Mouse (Mus musculus) lung, postnatal 36 days (tissue): ENCODE data around the gene Plcb3.

Experiments used
- DNase-seq: peaks from one replicate; pipeline ENCODE4 v3.0.0; 2022; ENCODE audit warnings: mixed read lengths

Gene Plcb3

GRCm38 (mm10) chr19:6969665-6970381, 6.4 kb downstream of the Plcb3 start:
- DNase-seq = peak; percentile 75

GRCm38 (mm10) chr19:6969291-6969664, 7.0 kb downstream of the Plcb3 start:
- DNase-seq = no peak

- peak; percentile 76 for DNase-seq
Observed at GRCm38 (mm10) chr19:6968491-6969271, 7.6 kb downstream of the Plcb3 start.

GRCm38 (mm10) chr19:6956461-6956860, 19.8 kb downstream of the Plcb3 start:
- DNase-seq = no peak

GRCm38 (mm10) chr19:6955424-6955823, 20.8 kb downstream of the Plcb3 start:
- DNase-seq = no peak

GRCm38 (mm10) chr19:6954046-6954445, 22.2 kb downstream of the Plcb3 start:
- DNase-seq = peak; percentile 77

- DNase-seq = peak; percentile 91
Observed at GRCm38 (mm10) chr19:6952712-6953037, 23.6 kb downstream of the Plcb3 start.

- DNase-seq = peak; percentile 84
Observed at GRCm38 (mm10) chr19:6951994-6952711, 24.1 kb downstream of the Plcb3 start.

GRCm38 (mm10) chr19:6951381-6951968, 24.8 kb downstream of the Plcb3 start:
- peak; percentile 98 for DNase-seq

- DNase-seq = peak; percentile 56
Observed at GRCm38 (mm10) chr19:6950613-6951153, 25.6 kb downstream of the Plcb3 start.

- DNase-seq = no peak
Observed at GRCm38 (mm10) chr19:6949951-6950350, 26.3 kb downstream of the Plcb3 start.

- no peak for DNase-seq
Observed at GRCm38 (mm10) chr19:6949532-6949931, 26.7 kb downstream of the Plcb3 start.

GRCm38 (mm10) chr19:6948186-6948585, 28.1 kb downstream of the Plcb3 start:
- DNase-seq = no peak

GRCm38 (mm10) chr19:6947742-6948141, 28.5 kb downstream of the Plcb3 start:
- DNase-seq = no peak

- DNase-seq = no peak
Observed at GRCm38 (mm10) chr19:6943709-6944108, 32.6 kb downstream of the Plcb3 start.

GRCm38 (mm10) chr19:6942764-6943163, 33.5 kb downstream of the Plcb3 start:
- no peak for DNase-seq

GRCm38 (mm10) chr19:6942249-6942691, 34.0 kb downstream of the Plcb3 start, which contains the start of gene Gpr137:
TSS of gene Gpr137 (minus strand) at chr19:6942480.
- DNase-seq = peak; percentile 99

GRCm38 (mm10) chr19:6941372-6942248, 34.7 kb downstream of the Plcb3 start, which contains the start of gene Bad:
TSS of gene Bad (plus strand) at chr19:6941861.
- peak; percentile 95 for DNase-seq

- DNase-seq = no peak
Observed at GRCm38 (mm10) chr19:6940396-6941351, 35.6 kb downstream of the Plcb3 start.
